12 mouse cellular contexts compared by ENCODE assay signal in genomic region chr2:70563721-70564645, GRCm38 (mm10). TPM values are rescaled to one million over a fixed set of nuclear protein-coding genes. Genes with fewer than 3 reads are reported as not detected.
DNase-seq lines count a peak whose midpoint lies in the region; ATAC-seq and TF ChIP-seq lines count a peak whose summit lies in the region.
"Had no signal": no experiment of that assay in that cellular context is flagged by ENCODE, and none has a peak within 500 bp of the region (broad histone marks: within the 10 kb centered on the region; RNA-seq: fewer than 3 reads in every experiment).

No protein-coding gene starts in this region.

- no peak overlapping the region for H3K27ac ChIP-seq in kidney, embryonic 14.5 days (ENCODE audit: low read depth, low read length)
- H3K27ac ChIP-seq in hindbrain, embryonic 12.5 days = peak overlapping the region; percentile 89
- peak overlapping the region; percentile 88 for H3K27ac ChIP-seq in midbrain, postnatal 0 days (ENCODE audit: low read depth, low read length)
- H3K27ac ChIP-seq: liver, embryonic 14.5 days had no signal

- H3K4me3 ChIP-seq in kidney, embryonic 14.5 days (ENCODE audit: low read length) = peak overlapping the region; percentile 36
- H3K4me3 ChIP-seq in hindbrain, embryonic 12.5 days = peak overlapping the region; percentile 46
- peak overlapping the region; percentile 48 for H3K4me3 ChIP-seq in midbrain, postnatal 0 days (ENCODE audit: low read depth, low read length)

- WGBS in kidney, embryonic 14.5 days = 1% methylated on average over 38 of the region's 38 CpGs
- WGBS in hindbrain, embryonic 12.5 days = 1% methylated on average over 38 of the region's 38 CpGs
- under 1% methylated on average over 38 of the region's 38 CpGs for WGBS in midbrain, postnatal 0 days

- H3K27me3 ChIP-seq in kidney, embryonic 14.5 days (ENCODE audit: control insufficient read depth, insufficient read depth, low read length) = peaks cover 86% of the 10 kb centered on the region
- H3K27me3 ChIP-seq in hindbrain, embryonic 12.5 days = peaks cover 100% of the 10 kb centered on the region
- H3K27me3 ChIP-seq in midbrain, postnatal 0 days (ENCODE audit: insufficient read depth, low read length) = peaks cover 15% of the 10 kb centered on the region

- H3K36me3 ChIP-seq in kidney, embryonic 14.5 days (ENCODE audit: control insufficient read depth, insufficient read depth, low read length) = no peaks in the 10 kb centered on the region
- H3K36me3 ChIP-seq in hindbrain, embryonic 12.5 days = no peaks in the 10 kb centered on the region
- no peaks in the 10 kb centered on the region for H3K36me3 ChIP-seq in midbrain, postnatal 0 days (ENCODE audit: insufficient read depth, low read length)

- DNase-seq in kidney, adult 9 months = no peak
- DNase-seq in embryo, embryonic 11 days = peak; percentile 26
- DNase-seq in midbrain, postnatal 0 days (ENCODE audit: low spot score) = no peak
- DNase-seq in thymus, adult 18-20 months = no peak
- no peak for DNase-seq in layer of hippocampus, adult 11-12 months (ENCODE audit: low spot score)
- DNase-seq: kidney, postnatal 14 days had no signal

- H3K9ac ChIP-seq in kidney, embryonic 14.5 days (ENCODE audit: low read depth, low read length) = no peak overlapping the region
- peak overlapping the region; percentile 71 for H3K9ac ChIP-seq in hindbrain, embryonic 12.5 days
- peak overlapping the region; percentile 73 for H3K9ac ChIP-seq in midbrain, postnatal 0 days (replicated peaks; ENCODE audit: low read length, poor library complexity, severe bottlenecking)
- H3K9ac ChIP-seq: liver, embryonic 14.5 days had no signal

- no peak for TF ChIP-seq CTCF in midbrain, postnatal 0 days (IDR thresholded peaks at IDR 0.05)

- H3K4me1 ChIP-seq in kidney, embryonic 14.5 days (ENCODE audit: control insufficient read depth, insufficient read depth, low read length) = peaks cover 48% of the 10 kb centered on the region
- H3K4me1 ChIP-seq in hindbrain, embryonic 12.5 days = peaks cover 69% of the 10 kb centered on the region
- 0 out of 2 replicates have a peak, but pooled peaks cover 2% of the 10 kb centered on the region for H3K4me1 ChIP-seq in midbrain, postnatal 0 days (ENCODE audit: insufficient read depth, low read length)

- ATAC-seq in kidney, embryonic 14.5 days (ENCODE audit: low FRiP score, low TSS enrichment) = no peak
- no peak for ATAC-seq in hindbrain, embryonic 12.5 days (ENCODE audit: low FRiP score)
- ATAC-seq in midbrain, postnatal 0 days (ENCODE audit: low FRiP score) = no peak
- no peak for ATAC-seq in activated CD4-positive, CD25-positive, alpha-beta regulatory T cell, adult 4 months

- no peaks in the 10 kb centered on the region for H3K9me3 ChIP-seq in kidney, embryonic 14.5 days (ENCODE audit: control insufficient read depth, low read length)
- H3K9me3 ChIP-seq in hindbrain, embryonic 12.5 days (replicated peaks) = no peaks in the 10 kb centered on the region
- no peaks in the 10 kb centered on the region for H3K9me3 ChIP-seq in midbrain, postnatal 0 days (ENCODE audit: low read length)

- peak overlapping the region; percentile 35 for H3K4me2 ChIP-seq in kidney, embryonic 14.5 days (replicated peaks; ENCODE audit: low read depth, low read length)
- peak overlapping the region; percentile 55 for H3K4me2 ChIP-seq in hindbrain, embryonic 12.5 days (replicated peaks)
- H3K4me2 ChIP-seq in midbrain, postnatal 0 days (ENCODE audit: low read depth, low read length, poor library complexity, severe bottlenecking) = peak overlapping the region; percentile 60

RNA-seq across cellular contexts. Expression of gene Gad1, which starts 11.1 kb away (rescaled TPM):
- 0.18 TPM in 1 of 2 replicates, not detected in the other for polyA plus RNA-seq in kidney, embryonic 14.5 days (2014; fragmentation: Nextera tagmentation; extraction: Ambion mirVana)
- 24.4 and 24.9 TPM in 2 replicates for polyA plus RNA-seq in hindbrain, embryonic 12.5 days (2016; fragmentation: Nextera tagmentation; extraction: Ambion mirVana)
- total RNA-seq in midbrain, postnatal 0 days (2014; rRNA removed) = 154 and 181 TPM in 2 replicates
- 160 and 176 TPM in 2 replicates for polyA plus RNA-seq in midbrain, postnatal 0 days (2015; fragmentation: Nextera tagmentation; extraction: Ambion mirVana)
- under 1 TPM in 1 of 2 experiments, not detected in 1; 0.21 TPM for polyA plus RNA-seq in activated CD4-positive, CD25-positive, alpha-beta regulatory T cell, adult 4 months (2017; shearing (Covaris generic))

RNA-seq across cellular contexts. Expression of gene Erich2, which starts 55.4 kb away (rescaled TPM):
- polyA plus RNA-seq in kidney, embryonic 14.5 days (2014; fragmentation: Nextera tagmentation; extraction: Ambion mirVana) = 2.2 and 3.4 TPM in 2 replicates
- 2.6 and 3.4 TPM in 2 replicates for polyA plus RNA-seq in hindbrain, embryonic 12.5 days (2016; fragmentation: Nextera tagmentation; extraction: Ambion mirVana)
- 0.52 and 0.66 TPM in 2 replicates for total RNA-seq in midbrain, postnatal 0 days (2014; rRNA removed)
- polyA plus RNA-seq in midbrain, postnatal 0 days (2015; fragmentation: Nextera tagmentation; extraction: Ambion mirVana) = 3.1 and 3.4 TPM in 2 replicates
- not detected for polyA plus RNA-seq in activated CD4-positive, CD25-positive, alpha-beta regulatory T cell, adult 4 months (2017; shearing (Covaris generic))
- total RNA-seq: CH12.LX; neutrophil, adult 5-6 weeks had no signal
- polyA plus RNA-seq: liver, embryonic 14.5 days had no signal

Comparison
In these comparisons a context has a peak if more than half of its experiments do, and no peak if none do; other contexts are left out.
1. RNA of gene Gad1, which starts 11.1 kb away (polyA plus RNA-seq): 160 to 176 TPM in midbrain, postnatal 0 days and 24.4 to 24.9 TPM in hindbrain, embryonic 12.5 days; 0.21 TPM in activated CD4-positive, CD25-positive, alpha-beta regulatory T cell, adult 4 months and 0.18 TPM in kidney, embryonic 14.5 days; every median in the first group is over 10 times any median in the second.
2. Peak in every context shown above with its lines, with median percentiles within 50 percentile points of each other: H3K4me2 ChIP-seq and H3K4me3 ChIP-seq.